Mouse (Mus musculus) cerebellum, postnatal 25 days (tissue): ENCODE results near the gene Tmem63a.
"Not testable (repeated sequence)": the region's sequence is repeated elsewhere in the genome, so short reads cannot be mapped to it uniquely, and the experiment has no call there.

Experiments
- DNase-seq, 2 experiments: peaks; one replicate each; pipeline ENCODE4 v3.0.0; 2021; ENCODE audit warnings: mixed read lengths in 2 of 2

Tmem63a gene

DNA sequence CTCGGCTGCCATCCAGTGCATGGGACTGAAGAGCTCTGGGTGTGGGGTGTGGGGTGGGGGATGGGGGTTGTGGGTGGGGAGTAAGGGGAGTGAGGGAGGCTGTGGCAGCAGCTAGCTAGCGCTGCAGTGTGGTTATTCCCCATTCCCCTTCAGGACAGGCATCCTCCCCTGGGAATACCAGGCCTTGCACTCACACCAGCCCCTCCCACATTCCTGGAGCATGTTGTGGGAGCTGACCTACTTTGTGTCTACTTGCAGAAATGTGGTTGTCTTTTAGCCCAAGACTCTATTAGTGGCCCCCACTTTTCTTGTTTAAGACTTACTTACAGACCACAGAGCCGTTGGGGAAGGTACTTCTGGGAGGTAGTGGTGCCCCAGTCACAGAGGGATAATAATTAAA lies 24.4 kb downstream of the Tmem63a start:
- DNase-seq = no peak

- DNase-seq = no peak
Measured at GRCm38 (mm10) chr1:180967261-180967660, 25.1 kb downstream of the Tmem63a start.

GRCm38 (mm10) chr1:180972941-180973340 lies 30.8 kb downstream of the Tmem63a start:
- DNase-seq = no peak

GRCm38 (mm10) chr1:180974126-180974746 lies 32.1 kb downstream of the Tmem63a start:
- peak in 1 of 2 experiments; percentile 25 for DNase-seq

- DNase-seq = no peak
Measured at GRCm38 (mm10) chr1:180976110-180976679, 34.1 kb downstream of the Tmem63a start.

GRCm38 (mm10) chr1:180979484-180980251 lies 37.5 kb downstream of the Tmem63a start:
- no peak for DNase-seq

GRCm38 (mm10) chr1:180980464-180980863 lies 38.3 kb downstream of the Tmem63a start:
- no peak for DNase-seq

- DNase-seq = not testable (repeated sequence)
Measured at GRCm38 (mm10) chr1:180981298-180982046, 39.3 kb downstream of the Tmem63a start.

DNA sequence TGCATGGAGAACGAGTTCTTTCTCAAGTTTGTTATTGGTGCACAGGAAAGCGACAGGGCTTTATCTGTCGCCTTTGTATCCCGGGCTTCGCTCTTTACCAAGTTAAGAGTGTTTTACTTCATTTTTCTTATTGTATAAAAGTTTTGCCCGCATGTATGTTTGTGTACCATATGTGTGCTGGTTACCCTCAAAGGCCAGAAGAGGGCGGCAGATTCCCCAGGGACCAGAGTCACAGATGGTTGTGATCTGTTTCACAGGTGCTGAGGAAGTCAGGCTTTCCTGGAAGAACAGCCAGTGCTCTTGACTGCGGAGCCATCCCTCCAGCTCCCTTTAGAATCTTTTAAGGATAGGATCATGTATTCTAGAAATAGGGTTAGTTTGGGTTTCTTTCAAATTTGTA lies 44.6 kb downstream of the Tmem63a start:
- no peak for DNase-seq

- DNase-seq = peak; percentile 80 to 88
Measured at GRCm38 (mm10) chr1:180987759-180988158, 45.6 kb downstream of the Tmem63a start.

DNA sequence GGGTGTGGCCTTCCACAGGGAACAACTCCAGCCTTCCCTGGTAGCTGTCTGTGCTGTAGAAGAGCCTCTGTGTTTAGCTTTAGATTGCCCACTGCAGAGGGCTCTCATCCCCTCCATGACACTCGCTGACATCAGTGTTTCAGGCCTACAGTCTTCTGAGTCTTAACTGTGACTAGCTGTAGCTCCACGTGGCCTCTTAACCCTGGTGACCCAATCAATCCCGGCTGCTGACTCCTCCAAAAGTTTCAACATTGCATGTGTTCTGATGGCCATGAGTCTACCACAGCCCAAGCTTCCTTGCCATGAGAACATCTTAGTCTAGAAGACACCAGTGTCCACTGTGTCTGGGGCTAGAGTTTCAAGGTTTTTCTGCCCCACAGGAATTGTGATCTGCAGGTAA lies 48.5 kb downstream of the Tmem63a start:
- DNase-seq = no peak

DNA sequence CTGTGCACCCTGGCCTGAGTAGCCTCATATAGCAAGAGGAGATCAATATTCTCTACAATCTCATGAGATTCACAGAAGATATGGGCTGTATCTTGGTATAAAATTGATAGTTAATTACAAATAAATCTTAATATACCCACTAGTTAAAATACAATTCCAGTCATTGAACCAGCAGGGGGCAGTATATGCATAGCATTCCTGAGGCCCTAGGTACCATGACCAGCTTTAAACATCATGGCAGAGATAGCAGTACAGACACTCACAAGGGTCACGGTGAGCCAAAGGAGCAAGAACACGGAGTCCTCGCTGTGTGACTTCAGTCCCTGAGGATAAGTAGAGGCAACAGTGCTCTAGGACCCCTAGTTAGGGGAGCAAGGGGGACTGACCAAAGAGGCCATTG lies 50.0 kb downstream of the Tmem63a start:
- DNase-seq = peak; percentile 25 to 48

DNA sequence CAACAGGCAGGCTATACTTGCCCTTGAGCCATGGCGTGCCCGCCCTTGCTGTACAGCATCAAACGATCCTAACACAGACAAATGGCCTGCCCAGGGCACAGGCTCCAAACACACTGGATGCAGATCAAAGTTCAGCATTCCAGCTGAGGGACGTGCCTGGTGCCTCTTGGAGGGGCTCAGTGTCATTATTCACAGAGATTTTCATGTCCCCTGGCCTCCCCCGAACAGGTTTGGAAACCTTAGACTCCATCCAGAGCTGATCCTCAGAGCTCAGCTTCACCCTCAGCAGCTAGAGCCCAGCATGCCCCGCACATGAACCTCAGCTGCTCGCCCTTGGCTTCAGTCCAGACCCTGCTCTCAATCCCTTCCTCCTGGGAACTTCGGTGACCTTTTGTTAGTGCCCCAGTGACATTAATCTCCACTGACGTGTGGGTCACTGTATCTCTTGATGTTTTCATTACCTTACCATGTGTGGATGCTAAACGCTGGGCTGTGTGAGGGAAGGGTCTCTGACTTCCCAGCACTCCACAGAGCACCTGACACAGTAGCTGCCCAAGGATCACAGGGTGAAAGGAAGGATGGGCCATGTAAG lies 58.5 kb downstream of the Tmem63a start:
- no peak for DNase-seq

GRCm38 (mm10) chr1:181001217-181001616 lies 59.1 kb downstream of the Tmem63a start:
- no peak for DNase-seq

GRCm38 (mm10) chr1:181001621-181002020 lies 59.5 kb downstream of the Tmem63a start:
- DNase-seq = no peak

DNA sequence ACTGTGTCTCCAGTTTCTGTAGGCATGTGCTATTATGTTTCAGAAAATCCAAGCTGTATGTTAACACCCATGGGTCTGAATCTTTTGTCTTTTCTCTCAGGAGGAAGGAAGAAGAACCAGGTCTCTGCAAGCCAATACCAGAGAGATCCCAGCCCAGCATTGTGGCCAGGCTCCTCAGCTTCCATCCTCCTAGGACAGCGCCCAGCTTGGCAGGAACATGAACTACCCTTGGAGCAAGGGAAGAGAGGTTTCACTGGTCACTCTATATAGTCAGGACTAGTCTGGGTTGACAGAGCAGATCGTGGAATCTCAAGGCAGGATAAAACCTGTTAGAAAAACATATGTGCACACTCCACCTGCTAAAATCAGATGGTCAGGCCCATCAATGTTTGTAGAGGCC lies 61.6 kb downstream of the Tmem63a start:
- DNase-seq = no peak

- no peak for DNase-seq
Measured at GRCm38 (mm10) chr1:181005331-181005730, 63.2 kb downstream of the Tmem63a start.

- peak in 1 of 2 experiments; percentile 0 for DNase-seq
Measured at GRCm38 (mm10) chr1:181007831-181008230, 65.7 kb downstream of the Tmem63a start.

GRCm38 (mm10) chr1:181008266-181008665 lies 66.1 kb downstream of the Tmem63a start:
- no peak for DNase-seq

DNA sequence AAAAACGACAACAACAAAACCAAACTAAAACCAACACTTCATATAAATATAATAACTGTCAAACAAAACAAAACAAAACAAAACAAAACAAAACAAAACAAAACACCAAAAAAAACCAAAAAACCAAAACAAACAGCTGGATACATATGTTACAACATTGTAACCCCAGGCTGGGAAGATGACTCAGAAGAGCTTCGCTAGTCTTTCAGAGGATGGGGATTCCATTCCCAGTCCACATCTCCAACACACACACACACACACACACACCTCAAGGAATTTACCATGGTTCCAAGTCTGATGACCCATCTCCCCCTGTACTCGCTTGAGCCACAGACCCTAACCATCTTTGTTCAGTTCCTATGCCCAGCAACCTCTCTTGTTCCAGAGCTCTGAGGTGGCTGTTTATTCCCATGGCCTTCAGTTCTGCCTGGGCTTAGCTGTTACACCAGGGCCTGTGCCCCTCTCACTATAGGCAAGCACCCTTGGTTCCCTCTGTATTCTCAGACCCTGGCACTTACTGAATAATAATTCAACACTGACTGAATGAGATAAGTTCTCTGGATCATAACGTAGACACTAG lies 67.0 kb downstream of the Tmem63a start:
- DNase-seq = peak in 1 of 2 experiments; percentile 2

GRCm38 (mm10) chr1:181009754-181010153 lies 67.6 kb downstream of the Tmem63a start:
- DNase-seq = peak; percentile 72 to 85

DNA sequence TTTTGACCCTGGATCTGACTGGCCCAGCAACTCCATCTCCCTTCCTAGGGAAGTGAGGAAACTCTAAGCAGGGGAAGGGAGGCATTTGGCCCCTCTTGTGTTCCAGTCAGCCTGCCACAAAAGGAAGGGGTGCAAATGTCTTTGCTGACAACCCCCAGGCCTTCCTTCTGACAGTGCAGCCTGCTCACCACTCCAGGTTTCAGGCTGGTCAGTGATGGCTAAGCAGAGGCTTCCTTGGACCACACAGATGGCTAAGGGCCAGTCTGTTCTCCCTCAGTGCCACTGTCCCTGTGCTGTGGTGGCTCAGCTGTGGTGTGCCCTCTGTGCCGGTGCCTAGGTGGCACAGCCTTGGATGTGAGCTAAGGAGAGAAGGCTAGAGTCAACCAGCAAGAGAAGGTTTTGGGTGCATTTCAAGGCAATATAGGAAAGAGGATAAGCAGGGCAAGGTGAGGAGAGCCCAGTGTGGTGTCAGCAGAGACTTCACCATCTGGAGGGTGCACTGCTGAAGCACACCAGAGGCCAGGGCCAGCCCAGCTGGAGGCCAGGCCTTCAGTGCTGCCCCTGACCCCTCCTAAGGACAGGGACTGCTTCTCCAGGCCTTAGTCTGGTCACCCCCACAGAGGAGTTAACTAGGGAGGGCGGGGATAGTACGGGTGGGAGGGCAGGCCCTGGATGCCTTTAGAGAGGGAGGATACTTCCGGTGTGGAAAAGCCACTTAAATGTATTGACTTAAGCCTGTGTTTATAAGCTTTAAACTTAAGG lies 68.2 kb downstream of the Tmem63a start:
- peak; percentile 25 for DNase-seq
